In the genomic region with DNA sequence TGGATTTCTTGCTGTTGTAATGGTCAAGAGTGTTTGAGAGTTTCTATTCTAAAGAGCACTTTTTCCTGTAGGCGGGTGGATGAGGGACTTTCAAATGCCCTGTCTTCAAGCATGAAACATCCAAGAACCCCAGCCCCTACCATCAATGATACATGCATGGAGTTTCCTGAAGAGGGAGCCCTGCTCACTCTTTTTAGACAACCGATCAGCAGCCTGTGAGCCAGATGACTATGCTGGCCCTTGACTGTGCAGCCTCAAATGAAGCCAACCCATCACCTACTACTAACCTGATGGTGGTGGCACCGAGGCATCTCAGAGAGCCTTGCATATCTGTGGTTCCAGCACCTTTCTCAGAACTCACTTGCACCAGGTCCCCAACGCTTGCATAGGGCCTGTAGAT, we compare ENCODE assay signal across 29 mouse cellular contexts. TPM values are rescaled to one million over a fixed set of nuclear protein-coding genes. Genes with fewer than 3 reads are reported as not detected.
DNase-seq lines count a peak whose midpoint lies in the region; ATAC-seq and TF ChIP-seq lines count a peak whose summit lies in the region.
"Had no signal": no experiment of that assay in that cellular context is flagged by ENCODE, and none has a peak within 500 bp of the region (broad histone marks: within the 10 kb centered on the region; RNA-seq: fewer than 3 reads in every experiment).

No protein-coding gene starts in this region.

- H3K4me2 ChIP-seq in hindbrain, postnatal 0 days (ENCODE audit: low read depth, low read length), result no peak overlapping the region
- H3K4me2 ChIP-seq: embryonic facial prominence, embryonic 12.5 days; hindbrain, embryonic 13.5 days; midbrain, embryonic 11.5 days had no signal

- WGBS in hindbrain, postnatal 0 days, result 86% methylated on average over 4 of the region's 4 CpGs
- WGBS in hindbrain, embryonic 10.5 days, result 82% methylated on average over 4 of the region's 4 CpGs

- H3K9ac ChIP-seq in hindbrain, postnatal 0 days (replicated peaks; ENCODE audit: low read length), result no peak overlapping the region
- H3K9ac ChIP-seq: embryonic facial prominence, embryonic 12.5 days; forebrain, postnatal 0 days; hindbrain, embryonic 13.5 days had no signal

- DNase-seq in hindbrain, postnatal 0 days (ENCODE audit: low spot score), result no peak
- DNase-seq in hindbrain, embryonic 10.5 days (ENCODE audit: low spot score), result no peak
- DNase-seq in A20 (ENCODE audit: low read depth, low spot score) (peak; percentile 22), ZHBTc4 (ENCODE audit: low read depth, low spot score) (peak; percentile 33)
- DNase-seq in spleen, postnatal 10 days (ENCODE audit: low spot score in 2 of 2), result no peak
- DNase-seq: adrenal gland, postnatal 25 days; forebrain, postnatal 0 days; gastrocnemius, postnatal 25 days; kidney, adult 18-20 months; kidney, postnatal 10 days; liver; lung, postnatal 10 days; thymus, adult 18-20 months; thymus, postnatal 36 days had no signal

- H3K4me1 ChIP-seq in hindbrain, postnatal 0 days (ENCODE audit: insufficient read depth, low read length), result no peaks in the 10 kb centered on the region
- H3K4me1 ChIP-seq in hindbrain, embryonic 10.5 days (replicated peaks), result peaks cover 15% of the 10 kb centered on the region
- H3K4me1 ChIP-seq in E14TG2a.4 (replicated peaks; ENCODE audit: low read depth, low read length), result peaks cover 27% of the 10 kb centered on the region
- H3K4me1 ChIP-seq: hindbrain, embryonic 13.5 days had no signal

- H3K27ac ChIP-seq in hindbrain, postnatal 0 days, result no peak overlapping the region
- H3K27ac ChIP-seq in hindbrain, embryonic 10.5 days, result no peak overlapping the region
- H3K27ac ChIP-seq: embryonic facial prominence, embryonic 12.5 days; hindbrain, embryonic 13.5 days; limb, embryonic 10.5 days had no signal

- no peaks in the 10 kb centered on the region for H3K36me3 ChIP-seq in hindbrain, postnatal 0 days (ENCODE audit: insufficient read depth, low read length)
- no peaks in the 10 kb centered on the region for H3K36me3 ChIP-seq in hindbrain, embryonic 10.5 days
- no peaks in the 10 kb centered on the region for H3K36me3 ChIP-seq in E14TG2a.4 (ENCODE audit: insufficient read depth, low read length)
- H3K36me3 ChIP-seq: embryonic facial prominence, embryonic 12.5 days; hindbrain, embryonic 13.5 days; limb, embryonic 10.5 days had no signal

- 0 out of 2 replicates have a peak, but pooled peaks have one; percentile 21 for TF ChIP-seq CTCF in hindbrain, postnatal 0 days (IDR thresholded peaks at IDR 0.05; ENCODE audit: low read depth)
- TF ChIP-seq CTCF in E14TG2a.4 (conservative IDR thresholded peaks at IDR 0.05; ENCODE audit: low read length), result 0 out of 2 replicates have a peak, but pooled peaks have one; percentile 8

- ATAC-seq in hindbrain, postnatal 0 days, result no peak
- no peak for ATAC-seq in granulocyte monocyte progenitor cell, adult 5-6 weeks (replicated peaks; ENCODE audit: poor library complexity, severe bottlenecking)
- ATAC-seq: forebrain, postnatal 0 days; inflammation-experienced regulatory T-cells, adult 6 months had no signal

- H3K9me3 ChIP-seq in hindbrain, postnatal 0 days (ENCODE audit: low read length), result no peaks in the 10 kb centered on the region
- no peaks in the 10 kb centered on the region for H3K9me3 ChIP-seq in hindbrain, embryonic 10.5 days
- H3K9me3 ChIP-seq in E14TG2a.4 (ENCODE audit: low read length), result no peaks in the 10 kb centered on the region
- H3K9me3 ChIP-seq: embryonic facial prominence, embryonic 12.5 days; hindbrain, embryonic 13.5 days; limb, embryonic 10.5 days had no signal

- no peaks in the 10 kb centered on the region for H3K27me3 ChIP-seq in hindbrain, postnatal 0 days (ENCODE audit: insufficient read depth, low read length)
- peaks cover 28% of the 10 kb centered on the region for H3K27me3 ChIP-seq in hindbrain, embryonic 10.5 days (ENCODE audit: insufficient read depth, poor library complexity, severe bottlenecking)
- peaks cover 51% of the 10 kb centered on the region for H3K27me3 ChIP-seq in E14TG2a.4 (ENCODE audit: insufficient read depth, low read length)

- no peak overlapping the region for H3K4me3 ChIP-seq in hindbrain, postnatal 0 days (ENCODE audit: low read length)
- no peak overlapping the region for H3K4me3 ChIP-seq in hindbrain, embryonic 10.5 days
- no peak overlapping the region for H3K4me3 ChIP-seq in E14TG2a.4 (replicated peaks; ENCODE audit: low read length)
- H3K4me3 ChIP-seq: embryonic facial prominence, embryonic 12.5 days; hindbrain, embryonic 13.5 days; limb, embryonic 10.5 days had no signal

RNA-seq across cellular contexts. Expression of gene Tbata, which starts 0.7 kb away (rescaled TPM):
- total RNA-seq in hindbrain, postnatal 0 days (2014; rRNA removed), result 1.5 and 1.6 TPM in 2 replicates
- 4.8 and 6.2 TPM in 2 replicates for polyA plus RNA-seq in hindbrain, postnatal 0 days (2015; fragmentation: Nextera tagmentation; extraction: Ambion mirVana)
- 0.16 and 0.25 TPM in 2 replicates for polyA plus RNA-seq in hindbrain, embryonic 10.5 days (2016; fragmentation: Nextera tagmentation; extraction: Ambion mirVana)
- total RNA-seq in granulocyte monocyte progenitor cell, adult 5-6 weeks (2014; fragmentation: Nextera tagmentation), result not detected in 2 replicates
- total RNA-seq in granulocyte monocyte progenitor cell, adult 5-6 weeks (2017), result not detected in 2 replicates
- total RNA-seq: adrenal gland, postnatal 25 days; gastrocnemius, postnatal 25 days; heart, adult 8-10 months; heart, postnatal 25 days; megakaryocyte progenitor cell, adult 5-6 weeks; neutrophil, adult 5-6 weeks had no signal
- polyA plus RNA-seq: embryonic facial prominence, embryonic 12.5 days; forebrain, embryonic 11.5 days; heart, embryonic 14.5 days; hindbrain, embryonic 13.5 days; inflammation-experienced regulatory T-cells, adult 6 months; limb, embryonic 10.5 days; liver, embryonic 16.5 days; midbrain, embryonic 11.5 days; small intestine, adult 2 months had no signal

RNA-seq across cellular contexts. Expression of gene Sgpl1, which starts 25.0 kb away (rescaled TPM):
- total RNA-seq in hindbrain, postnatal 0 days (2014; rRNA removed), result 52.1 and 57.1 TPM in 2 replicates
- polyA plus RNA-seq in hindbrain, postnatal 0 days (2015; fragmentation: Nextera tagmentation; extraction: Ambion mirVana), result 36.1 and 36.8 TPM in 2 replicates
- 64.8 and 73.0 TPM in 2 replicates for polyA plus RNA-seq in hindbrain, embryonic 10.5 days (2016; fragmentation: Nextera tagmentation; extraction: Ambion mirVana)
- 36.8 and 44.5 TPM in 2 replicates for total RNA-seq in granulocyte monocyte progenitor cell, adult 5-6 weeks (2014; fragmentation: Nextera tagmentation)
- total RNA-seq in granulocyte monocyte progenitor cell, adult 5-6 weeks (2017), result 29.1 and 48.2 TPM in 2 replicates

Comparison
In these comparisons a context has a peak if more than half of its experiments do, and no peak if none do; other contexts are left out.
1. DNase-seq: peak in A20 (single experiment) and ZHBTc4 (single experiment); none in hindbrain, postnatal 0 days (single experiment), hindbrain, embryonic 10.5 days (single experiment) and spleen, postnatal 10 days (0 of 2).